ENCODE assay signal across 9 mouse cellular contexts in genomic region chr13:29110127-29110526, GRCm38 (mm10).
DNase-seq lines count a peak whose midpoint lies in the region; ATAC-seq and TF ChIP-seq lines count a peak whose summit lies in the region.
"Had no signal": no experiment of that assay in that cellular context is flagged by ENCODE, and none has a peak within 500 bp of the region (broad histone marks: within the 10 kb centered on the region; RNA-seq: fewer than 3 reads in every experiment).

No protein-coding gene starts in this region.

- H3K9me3 ChIP-seq in embryonic facial prominence, embryonic 15.5 days (replicated peaks): no peaks in the 10 kb centered on the region
- H3K9me3 ChIP-seq: hindbrain, embryonic 15.5 days; midbrain, embryonic 15.5 days had no signal

- peak; percentile 63; the same call in 1 of the 2 replicates for ATAC-seq in embryonic facial prominence, embryonic 15.5 days (ENCODE audit: insufficient number of reproducible peaks, low FRiP score, low TSS enrichment, low read depth)
- ATAC-seq in megakaryocyte, adult 5-6 weeks (ENCODE audit: poor library complexity, severe bottlenecking): no peak
- ATAC-seq: midbrain, embryonic 15.5 days had no signal

- TF ChIP-seq CTCF in kidney, adult 2 months (conservative IDR thresholded peaks at IDR 0.05; ENCODE audit: insufficient read depth, insufficient read length, low read depth, low read length): no peak

- DNase-seq in kidney, postnatal 10 days: peak; percentile 15
- no peak for DNase-seq in kidney, adult 2 months
- DNase-seq in heart, adult 9 months (ENCODE audit: low spot score in 2 of 2): peak; percentile 7 to 12
- peak; percentile 20 for DNase-seq in lung, postnatal 25 days (ENCODE audit: low spot score)
- DNase-seq in right cerebral cortex, postnatal 10 days (ENCODE audit: low spot score in 2 of 2): no peak

- no peak overlapping the region for H3K9ac ChIP-seq in embryonic facial prominence, embryonic 15.5 days
- H3K9ac ChIP-seq: hindbrain, embryonic 15.5 days; midbrain, embryonic 15.5 days had no signal

- no peaks in the 10 kb centered on the region for H3K36me3 ChIP-seq in kidney, adult 2 months (ENCODE audit: control insufficient read depth, insufficient read depth, low read length)
- no peaks in the 10 kb centered on the region for H3K36me3 ChIP-seq in embryonic facial prominence, embryonic 15.5 days
- H3K36me3 ChIP-seq: hindbrain, embryonic 15.5 days; midbrain, embryonic 15.5 days had no signal

- H3K4me3 ChIP-seq in kidney, adult 2 months (ENCODE audit: insufficient read depth, low read depth, low read length): no peak overlapping the region
- H3K4me3 ChIP-seq in embryonic facial prominence, embryonic 15.5 days (replicated peaks): no peak overlapping the region
- H3K4me3 ChIP-seq: hindbrain, embryonic 15.5 days; midbrain, embryonic 15.5 days had no signal

- no peak overlapping the region for H3K4me2 ChIP-seq in embryonic facial prominence, embryonic 15.5 days (replicated peaks)
- H3K4me2 ChIP-seq: hindbrain, embryonic 15.5 days; midbrain, embryonic 15.5 days had no signal

- TF ChIP-seq POLR2A in kidney, adult 2 months (IDR thresholded peaks at IDR 0.05; ENCODE audit: low read depth, low read length): no peak

- H3K27me3 ChIP-seq in kidney, adult 2 months (replicated peaks; ENCODE audit: control insufficient read depth, insufficient read depth, low read length): no peaks in the 10 kb centered on the region
- H3K27me3 ChIP-seq in embryonic facial prominence, embryonic 15.5 days: no peaks in the 10 kb centered on the region
- H3K27me3 ChIP-seq: hindbrain, embryonic 15.5 days; midbrain, embryonic 15.5 days had no signal

- 57% methylated on average over 5 of the region's 5 CpGs for WGBS in kidney, adult 2 months
- whole genome bisulfite sequencing in embryonic facial prominence, embryonic 15.5 days: 48% methylated on average over 5 of the region's 5 CpGs

- H3K4me1 ChIP-seq in kidney, adult 2 months (ENCODE audit: control insufficient read depth, insufficient read depth, low read length): no peaks in the 10 kb centered on the region
- H3K4me1 ChIP-seq in embryonic facial prominence, embryonic 15.5 days: peaks cover 13% of the 10 kb centered on the region; the same call in 1 of the 2 replicates
- H3K4me1 ChIP-seq: midbrain, embryonic 15.5 days had no signal

- no peak overlapping the region for H3K27ac ChIP-seq in kidney, adult 2 months (ENCODE audit: insufficient read depth, low read depth, low read length)
- no peak overlapping the region for H3K27ac ChIP-seq in embryonic facial prominence, embryonic 15.5 days (replicated peaks)
- H3K27ac ChIP-seq: hindbrain, embryonic 15.5 days; midbrain, embryonic 15.5 days had no signal

Comparison
In these comparisons a context has a peak if more than half of its experiments do, and no peak if none do; other contexts are left out.
1. DNase-seq: peak in kidney, postnatal 10 days (single experiment), heart, adult 9 months (2 of 2) and lung, postnatal 25 days (single experiment); none in kidney, adult 2 months (single experiment) and right cerebral cortex, postnatal 10 days (0 of 2).